Mouse (Mus musculus) myocyte (in vitro differentiated cells): ENCODE data around the gene C1qc.

Source experiments
- CEBPB ChIP-seq: IDR thresholded peaks from 2 replicates; pipeline ENCODE4 v1.6.1; 2011; ENCODE audit warnings: mild to moderate bottlenecking, moderate library complexity; ENCODE audit not compliant: poor library complexity, insufficient read depth, severe bottlenecking
- POLR2A ChIP-seq: IDR thresholded peaks from one replicate; pipeline ENCODE4 v1.6.1; 2011; ENCODE audit warnings: low read depth, mild to moderate bottlenecking, control low read depth, moderate library complexity; ENCODE audit not compliant: insufficient read length
- REST ChIP-seq: IDR thresholded peaks from one replicate; pipeline ENCODE4 v1.6.1; 2011; ENCODE audit warnings: mild to moderate bottlenecking, control low read depth, moderate library complexity; ENCODE audit not compliant: insufficient read depth, insufficient read length
- TCF12 ChIP-seq: IDR thresholded peaks from one replicate; pipeline ENCODE4 v1.6.1; 2011; ENCODE audit warnings: mild to moderate bottlenecking, control low read depth; ENCODE audit not compliant: poor library complexity, insufficient read depth, severe bottlenecking
- USF1 ChIP-seq: IDR thresholded peaks from one replicate; pipeline ENCODE4 v1.6.1; 2011; ENCODE audit warnings: low read depth, mild to moderate bottlenecking, control low read depth, moderate library complexity

GRCm38 (mm10) chr4:136842802-136843201 is 50.1 kb downstream of the C1qc start:
- no peak for TF ChIP-seq POLR2A
- TF ChIP-seq TCF12, result no peak
- no peak for TF ChIP-seq REST
- no peak for TF ChIP-seq CEBPB
- TF ChIP-seq USF1, result no peak
